Mouse (Mus musculus): Measurements from ENCODE around the gene Zmym4. TPM values are rescaled to one million over a fixed set of nuclear protein-coding genes. Genes with fewer than 3 reads are reported as not detected.

The Zmym4 gene
- 49.7 to 61.0 TPM (median 52.7 TPM) in 4 replicates for total RNA-seq (2023)

DNA sequence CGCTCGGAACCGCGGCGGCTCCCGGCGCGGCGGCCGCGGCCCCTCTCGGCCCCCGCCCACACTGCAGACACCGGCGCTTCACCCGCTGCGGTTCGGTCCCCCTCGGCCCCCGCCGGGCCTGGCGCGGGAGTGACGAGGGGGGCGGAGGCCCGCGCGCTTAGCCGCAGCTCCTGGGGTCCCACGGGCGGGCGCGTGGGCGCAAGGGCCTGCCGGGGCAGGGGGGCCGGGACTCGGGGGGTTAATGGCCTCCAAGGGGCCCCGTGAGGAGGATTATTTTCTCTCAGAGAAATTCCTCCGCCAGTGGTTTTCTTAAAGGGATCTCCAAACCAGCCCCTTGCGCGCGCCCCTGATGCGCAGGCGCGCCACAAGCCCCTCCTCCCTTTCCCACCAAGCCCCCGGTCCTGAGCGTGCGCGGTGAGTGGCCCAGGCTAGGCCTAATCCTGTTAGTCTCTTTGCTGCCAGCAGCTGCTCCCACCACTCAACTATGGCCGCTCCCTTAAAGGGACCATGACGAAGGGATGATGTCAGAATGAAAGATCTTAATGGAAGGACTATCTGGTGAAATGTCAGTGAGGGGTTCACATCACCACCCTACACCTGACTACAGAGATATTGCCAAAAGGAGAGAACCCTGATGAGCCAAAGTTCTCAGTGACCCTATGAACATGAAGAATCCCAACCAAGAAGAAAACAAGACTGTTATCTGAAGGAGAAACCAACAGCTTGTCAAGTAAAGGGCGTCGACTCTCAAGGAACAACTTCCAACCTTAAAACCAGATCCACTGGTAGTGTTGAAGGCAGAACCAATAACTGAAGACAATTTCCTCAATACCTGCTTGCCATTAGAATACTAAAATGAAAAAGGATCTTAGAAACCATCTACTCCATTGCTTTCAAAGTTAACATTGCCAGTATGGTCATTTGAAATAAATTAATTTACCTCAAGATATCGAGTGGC, at the start of gene Zmym4:
Zmym4 (minus strand) TSS at position 272 of the 958 bp plus-strand sequence.

Other genes with a start within 250 kb of the Zmym4 start
- 0.45 TPM in 1 of 4 replicates, not detected in the others for gene Tfap2e, start 231.9 kb downstream of the Zmym4 start, total RNA-seq (2023)
- gene Ncdn, start 214.7 kb downstream of the Zmym4 start, total RNA-seq (2023), result 28.2 to 34.3 TPM (median 30.2 TPM) in 4 replicates
- gene AU040320, start 214.6 kb downstream of the Zmym4 start, total RNA-seq (2023), result 48.7 to 57.2 TPM (median 52.9 TPM) in 4 replicates
- 909 to 980 TPM (median 975 TPM) in 4 replicates for gene Sfpq, start 53.2 kb upstream of the Zmym4 start, total RNA-seq (2023)
- gene Zmym1, start 93.0 kb upstream of the Zmym4 start, total RNA-seq (2023), result 11.4 to 17.4 TPM (median 14.5 TPM) in 4 replicates
- gene Zmym6, start 109.2 kb upstream of the Zmym4 start, total RNA-seq (2023), result 24.1 to 34.9 TPM (median 29.3 TPM) in 4 replicates
- 6.9 to 9.3 TPM (median 7.7 TPM) in 4 replicates for gene Tmem35b, start 155.6 kb upstream of the Zmym4 start, total RNA-seq (2023)
- gene Dlgap3, start 201.1 kb upstream of the Zmym4 start, total RNA-seq (2023), result 0.42 to 1.5 TPM (median 0.82 TPM) in 4 replicates